Mouse (Mus musculus): ENCODE measurements around the gene Dlgap1.

GRCm38 (mm10) chr17:70738168-70738854 is 769.4 kb downstream of the Dlgap1 start:
- TF ChIP-seq CTCF (IDR thresholded peaks at IDR 0.05) = peak; percentile 89
- peak; percentile 81 for TF ChIP-seq EP300 (IDR thresholded peaks at IDR 0.05; ENCODE audit: insufficient read depth, low read depth, low read length)

Measured in heart, adult 2 months (tissue).